Mouse (Mus musculus) neural tube, embryonic 12.5 days (tissue): Measurements from ENCODE around the gene Atg4d. TPM values are rescaled to one million over a fixed set of nuclear protein-coding genes. Genes with fewer than 3 reads are reported as not detected.
"Not testable (repeated sequence)": the region's sequence is repeated elsewhere in the genome, so short reads cannot be mapped to it uniquely, and the experiment has no call there.

Experiments
- ATAC-seq: fragments of 200-750 bp; cut with Nextera tagmentation; 2 replicates; pipeline ENCODE4 v1.8.0; 2017; ENCODE audit warnings: low read depth, mild to moderate bottlenecking, moderate TSS enrichment, moderate library complexity; ENCODE audit not compliant: low FRiP score
- H3K27ac ChIP-seq: fragments of 300-500 bp; sonication (generic); 2 replicates; pipeline ENCODE4 v1.5.1; 2016
- H3K27me3 ChIP-seq: fragments of 300-500 bp; sonication (generic); replicated peaks from 2 replicates; pipeline ENCODE4 v1.6.1; 2016; ENCODE audit warnings: mild to moderate bottlenecking
- H3K36me3 ChIP-seq: fragments of 300-500 bp; sonication (generic); 2 replicates; pipeline ENCODE4 v1.6.1; 2016; ENCODE audit warnings: mild to moderate bottlenecking
- H3K4me1 ChIP-seq: fragments of 300-500 bp; sonication (generic); 2 replicates; pipeline ENCODE4 v1.6.1; 2016
- H3K4me2 ChIP-seq: fragments of 300-500 bp; sonication (generic); replicated peaks from 2 replicates; pipeline ENCODE4 v1.6.1; 2016; ENCODE audit warnings: mild to moderate bottlenecking
- H3K4me3 ChIP-seq: fragments of 300-500 bp; sonication (generic); 2 replicates; pipeline ENCODE4 v1.5.1; 2016
- H3K9ac ChIP-seq: fragments of 300-500 bp; sonication (generic); 2 replicates; pipeline ENCODE4 v1.6.1; 2016; ENCODE audit warnings: mild to moderate bottlenecking
- H3K9me3 ChIP-seq: fragments of 300-500 bp; sonication (generic); 2 replicates; pipeline ENCODE4 v1.6.1; 2016; ENCODE audit warnings: mild to moderate bottlenecking
- WGBS: fragments of 180-500 bp; shearing (Covaris S2); methylation state at CpG from one replicate; pipeline ENCODE4 v1.1.7; 2016; 5-methylcytosine and 5-hydroxymethylcytosine counted together
- polyA plus RNA-seq: library from polyadenylated mRNA; unstranded; fragments of >200 nt; fragmentation: Nextera tagmentation; extraction: Ambion mirVana; gene quantifications from 2 replicates; pipeline ENCODE4 v1.2.1, GENCODE M21; 2016

Gene Atg4d
- polyA plus RNA-seq, result 57.4 and 57.6 TPM in 2 replicates

DNA sequence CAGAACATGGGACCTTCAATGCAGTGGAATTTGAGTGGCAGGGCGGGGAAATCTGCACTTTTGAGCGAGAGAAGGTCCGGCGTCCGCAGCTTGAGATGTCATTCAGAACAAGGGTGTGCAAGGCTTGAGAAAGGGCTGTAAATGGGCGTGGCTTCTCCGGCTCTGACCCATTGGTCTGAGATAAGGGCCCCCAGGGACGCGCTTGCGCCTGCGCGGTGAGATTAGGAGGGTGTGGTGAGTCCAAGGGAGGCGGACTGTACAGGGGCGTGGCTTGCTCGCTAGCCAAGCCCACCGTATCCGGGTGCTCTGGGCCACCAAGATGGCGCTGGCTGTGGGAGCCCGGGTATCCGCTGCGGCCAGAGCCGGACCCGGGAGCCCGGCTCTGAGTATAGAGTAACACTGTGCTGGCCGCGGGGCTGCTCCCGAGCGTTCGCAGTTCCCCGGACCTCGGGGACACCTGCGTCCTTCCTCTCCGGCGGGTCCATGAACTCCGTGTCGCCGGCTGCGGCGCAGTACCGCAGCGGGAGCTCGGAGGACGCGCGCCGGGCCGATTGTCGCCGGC, at the start of gene Atg4d:
Gene Atg4d (plus strand): TSS at position 294 of the 562 bp plus-strand sequence.
- ATAC-seq, result peak; percentile 98
- H3K4me2 ChIP-seq, result peak within 1 kb of the TSS; percentile 88
- WGBS, result under 1% methylated on average over 49 of the region's 49 CpGs
- H3K4me3 ChIP-seq, result peak within 1 kb of the TSS; percentile 80
- no peaks in the 10 kb centered on the region for H3K27me3 ChIP-seq
- no peaks in the 10 kb centered on the region for H3K9me3 ChIP-seq
- 0 out of 2 replicates have a peak within 1 kb of the TSS, but pooled peaks have one; percentile 26 for H3K27ac ChIP-seq
- peak within 1 kb of the TSS; percentile 81 for H3K9ac ChIP-seq
- peaks cover 21% of the 10 kb centered on the region for H3K4me1 ChIP-seq
- peaks cover 20% of the 10 kb centered on the region for H3K36me3 ChIP-seq

- Histone ChIP-seq H3K36me3 (no peaks in the 10 kb centered on the region; the same call in 1 of the 2 replicates), H3K27me3 (no peaks in the 10 kb centered on the region), H3K27ac (no peak overlapping the region), H3K4me3 (no peak overlapping the region), H3K9ac (0 out of 2 replicates have a peak overlapping the region, but pooled peaks have one; percentile 17), H3K4me1 (peaks cover 16% of the 10 kb centered on the region), H3K9me3 (no peaks in the 10 kb centered on the region), H3K4me2 (peak overlapping the region; percentile 20; the same call in 1 of the 2 replicates)
- ATAC-seq, result peak; percentile 22; the same call in 1 of the 2 replicates
- 64% methylated on average over 25 of the region's 25 CpGs for WGBS
Measured at GRCm38 (mm10) chr9:21216050-21216841, 48.8 kb upstream of the Atg4d start.

GRCm38 (mm10) chr9:21219820-21220219, 45.3 kb upstream of the Atg4d start:
- H3K9ac ChIP-seq, result no peak overlapping the region
- no peaks in the 10 kb centered on the region for H3K27me3 ChIP-seq
- WGBS, result 53% methylated on average over 3 of the region's 3 CpGs
- H3K36me3 ChIP-seq, result no peaks in the 10 kb centered on the region
- H3K4me3 ChIP-seq, result no peak overlapping the region
- no peak overlapping the region for H3K4me2 ChIP-seq
- H3K4me1 ChIP-seq, result peaks cover 18% of the 10 kb centered on the region
- no peak overlapping the region for H3K27ac ChIP-seq
- H3K9me3 ChIP-seq, result no peaks in the 10 kb centered on the region
- no peak for ATAC-seq

- Histone ChIP-seq H3K9me3 (no peaks in the 10 kb centered on the region), H3K4me2 (peak overlapping the region; percentile 50), H3K4me3 (peak overlapping the region; percentile 15; the same call in 1 of the 2 replicates), H3K27me3 (no peaks in the 10 kb centered on the region), H3K27ac (no peak overlapping the region), H3K36me3 (no peaks in the 10 kb centered on the region), H3K9ac (no peak overlapping the region), H3K4me1 (peaks cover 23% of the 10 kb centered on the region)
- 16% methylated on average over 21 of the region's 21 CpGs for WGBS
- ATAC-seq, result peak; percentile 90
Measured at GRCm38 (mm10) chr9:21220490-21221382, 44.4 kb upstream of the Atg4d start.

GRCm38 (mm10) chr9:21221383-21221929, 43.6 kb upstream of the Atg4d start:
- no peak overlapping the region for H3K9ac ChIP-seq
- H3K27ac ChIP-seq, result no peak overlapping the region
- no peaks in the 10 kb centered on the region for H3K36me3 ChIP-seq
- 17% methylated on average over 7 of the region's 7 CpGs for WGBS
- H3K4me1 ChIP-seq, result peaks cover 18% of the 10 kb centered on the region
- no peak overlapping the region for H3K4me3 ChIP-seq
- H3K9me3 ChIP-seq, result no peaks in the 10 kb centered on the region
- no peak for ATAC-seq
- no peaks in the 10 kb centered on the region for H3K27me3 ChIP-seq
- no peak overlapping the region for H3K4me2 ChIP-seq

- 94% methylated on average over 2 of the region's 2 CpGs for WGBS
- not testable (repeated sequence) for ATAC-seq, H3K4me2 ChIP-seq, H3K9ac ChIP-seq, H3K36me3 ChIP-seq, H3K27me3 ChIP-seq, H3K27ac ChIP-seq, H3K9me3 ChIP-seq, H3K4me3 ChIP-seq
- H3K4me1 ChIP-seq, result peaks cover 27% of the 10 kb centered on the region; the same call in 1 of the 2 replicates
Measured at GRCm38 (mm10) chr9:21223490-21223889, 41.6 kb upstream of the Atg4d start.

DNA sequence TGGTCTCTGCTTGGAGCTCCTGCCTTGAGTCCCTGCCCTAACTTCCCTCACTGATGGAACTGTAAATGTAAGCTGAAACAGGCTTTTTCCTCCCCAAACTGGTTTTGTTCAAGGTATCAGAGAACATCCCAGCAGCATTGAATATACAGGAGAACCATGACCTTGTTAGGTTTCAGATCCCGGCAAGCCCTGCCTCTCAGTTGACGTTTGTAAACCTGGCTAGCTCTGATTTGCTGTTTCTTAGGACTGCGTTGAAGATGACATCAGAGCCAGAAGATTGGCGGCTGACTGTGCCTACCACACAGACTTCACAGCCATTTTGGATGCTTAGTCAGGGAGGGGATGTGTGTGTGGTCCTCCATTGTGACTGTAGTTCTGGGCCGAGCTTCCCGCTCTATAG, 41.2 kb upstream of the Atg4d start:
- peaks cover 27% of the 10 kb centered on the region; the same call in 1 of the 2 replicates for H3K4me1 ChIP-seq
- no peaks in the 10 kb centered on the region for H3K27me3 ChIP-seq
- H3K27ac ChIP-seq, result no peak overlapping the region
- WGBS, result 91% methylated on average over 6 of the region's 6 CpGs
- H3K4me3 ChIP-seq, result no peak overlapping the region
- H3K9ac ChIP-seq, result no peak overlapping the region
- ATAC-seq, result no peak
- no peaks in the 10 kb centered on the region for H3K36me3 ChIP-seq
- no peaks in the 10 kb centered on the region for H3K9me3 ChIP-seq
- H3K4me2 ChIP-seq, result no peak overlapping the region

DNA sequence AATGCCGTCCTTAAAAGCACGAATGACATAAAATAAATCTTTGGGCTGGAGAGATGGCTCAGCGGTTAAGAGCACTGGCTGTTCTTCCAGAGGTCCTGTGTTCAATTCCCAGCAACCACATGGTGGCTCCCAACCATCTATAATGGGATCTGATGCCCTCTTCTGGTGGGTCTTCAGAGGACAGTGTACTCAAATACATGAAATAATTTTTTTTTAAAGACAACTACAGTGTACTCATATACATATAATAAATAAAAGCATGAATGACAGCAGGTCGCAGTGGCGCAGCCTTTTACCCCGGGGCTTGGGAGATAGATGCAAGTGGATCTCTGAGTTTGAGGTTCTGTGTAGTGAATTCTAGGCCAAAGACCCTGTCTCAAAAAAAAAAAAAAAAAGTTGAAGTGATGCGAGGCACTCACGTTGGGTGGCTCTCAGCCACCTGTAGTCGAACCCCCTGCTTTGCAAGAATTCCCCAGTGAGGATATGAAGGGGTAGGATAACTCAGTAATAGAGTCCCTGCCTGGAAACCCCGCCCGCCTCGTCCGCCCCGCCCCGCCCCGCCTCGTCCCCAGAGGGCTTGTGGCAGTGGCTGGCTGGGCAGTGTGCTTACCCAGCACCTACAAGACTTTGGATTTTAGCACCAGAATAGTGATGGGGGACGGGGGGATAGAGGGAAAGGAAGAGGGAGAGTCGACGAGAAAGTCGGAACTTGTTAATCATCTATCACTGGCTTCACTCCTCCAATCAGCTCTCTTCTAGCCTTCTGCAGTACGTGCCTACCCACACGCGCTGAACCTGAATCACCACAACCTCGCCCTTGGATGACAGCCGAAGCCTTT, 40.3 kb upstream of the Atg4d start:
- Histone ChIP-seq H3K9me3 (no peaks in the 10 kb centered on the region), H3K27me3 (no peaks in the 10 kb centered on the region), H3K4me1 (peaks cover 27% of the 10 kb centered on the region; the same call in 1 of the 2 replicates), H3K27ac (no peak overlapping the region), H3K9ac (0 out of 2 replicates have a peak overlapping the region, but pooled peaks have one; percentile 22), H3K4me2 (peak overlapping the region; percentile 53), H3K4me3 (peak overlapping the region; percentile 15), H3K36me3 (peaks cover 6% of the 10 kb centered on the region; the same call in 1 of the 2 replicates)
- no peak for ATAC-seq
- 18% methylated on average over 26 of the region's 26 CpGs for WGBS

- 4% methylated on average over 7 of the region's 7 CpGs for WGBS
- H3K9ac ChIP-seq, result no peak overlapping the region
- peaks cover 27% of the 10 kb centered on the region; the same call in 1 of the 2 replicates for H3K4me1 ChIP-seq
- H3K36me3 ChIP-seq, result peaks cover 12% of the 10 kb centered on the region; the same call in 1 of the 2 replicates
- no peak for ATAC-seq
- peak overlapping the region; percentile 15 for H3K4me3 ChIP-seq
- H3K4me2 ChIP-seq, result peak overlapping the region; percentile 53
- no peak overlapping the region for H3K27ac ChIP-seq
- H3K27me3 ChIP-seq, result no peaks in the 10 kb centered on the region
- H3K9me3 ChIP-seq, result no peaks in the 10 kb centered on the region
Measured at GRCm38 (mm10) chr9:21225415-21225758, 39.7 kb upstream of the Atg4d start.

- H3K9ac ChIP-seq, result 0 out of 2 replicates have a peak overlapping the region, but pooled peaks have one; percentile 33
- H3K9me3 ChIP-seq, result no peaks in the 10 kb centered on the region
- WGBS, result 16% methylated on average over 16 of the region's 16 CpGs
- no peak overlapping the region for H3K4me3 ChIP-seq
- no peak overlapping the region for H3K27ac ChIP-seq
- ATAC-seq, result no peak
- H3K27me3 ChIP-seq, result no peaks in the 10 kb centered on the region
- H3K4me1 ChIP-seq, result peaks cover 18% of the 10 kb centered on the region; the same call in 1 of the 2 replicates
- H3K4me2 ChIP-seq, result peak overlapping the region; percentile 47
- H3K36me3 ChIP-seq, result peaks cover 28% of the 10 kb centered on the region
Measured at GRCm38 (mm10) chr9:21227342-21227741, 37.8 kb upstream of the Atg4d start.

- H3K9ac ChIP-seq, result no peak overlapping the region
- H3K9me3 ChIP-seq, result no peaks in the 10 kb centered on the region
- peaks cover 52% of the 10 kb centered on the region for H3K36me3 ChIP-seq
- no peaks in the 10 kb centered on the region for H3K27me3 ChIP-seq
- H3K27ac ChIP-seq, result no peak overlapping the region
- WGBS, result 57% methylated on average over 23 of the region's 23 CpGs
- no peak overlapping the region for H3K4me2 ChIP-seq
- no peak for ATAC-seq
- no peak overlapping the region for H3K4me3 ChIP-seq
- H3K4me1 ChIP-seq, result peaks cover 14% of the 10 kb centered on the region; the same call in 1 of the 2 replicates
Measured at GRCm38 (mm10) chr9:21231551-21231950, 33.5 kb upstream of the Atg4d start.
